Mouse (Mus musculus): ENCODE results near the gene Spata17.

DNA sequence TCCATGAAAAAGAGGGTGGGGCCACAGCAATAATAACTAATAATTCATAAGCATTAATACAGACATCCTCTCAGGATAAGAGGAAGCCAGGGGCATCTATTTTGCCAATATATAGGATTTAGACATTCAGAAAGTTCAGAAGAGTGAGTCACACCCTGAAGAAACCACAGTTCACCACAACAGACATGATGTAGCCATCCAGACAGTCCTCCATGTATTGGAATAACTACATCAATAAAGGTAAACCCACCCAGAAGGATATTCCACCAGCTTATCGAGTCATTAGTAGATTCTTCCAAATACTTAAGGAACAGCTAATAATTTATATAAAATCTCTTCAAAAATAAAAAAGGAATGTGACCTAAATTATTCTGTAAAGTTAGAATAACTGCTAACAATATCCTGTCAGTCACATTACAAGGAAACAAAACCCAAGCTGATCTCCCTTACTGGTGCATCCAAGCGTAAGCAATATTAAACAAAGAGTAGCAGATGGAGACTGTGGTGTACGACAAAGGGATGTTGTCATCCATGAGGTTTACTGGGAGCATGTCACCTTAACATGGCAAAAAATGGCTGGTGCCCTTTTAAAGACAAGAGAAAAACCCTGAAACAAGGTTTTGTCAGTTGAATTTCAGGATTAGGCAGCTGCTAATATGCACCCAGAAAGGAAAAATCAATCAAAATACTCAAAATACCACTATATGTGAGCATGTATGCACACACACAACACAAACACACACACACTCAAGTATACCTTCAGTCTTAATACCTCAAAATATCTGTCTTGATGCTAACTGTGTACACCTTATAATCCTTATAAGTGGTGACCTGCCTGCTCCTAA, 138.8 kb downstream of the Spata17 start:
- TF ChIP-seq POLR2A (IDR thresholded peaks at IDR 0.05; ENCODE audit: insufficient read depth, low read depth, low read length) (no peak), CTCF (IDR thresholded peaks at IDR 0.05) (no peak)

Measured in heart, adult 2 months (tissue).